Mouse (Mus musculus) spleen, adult 18-20 months (tissue): ENCODE results near the gene Fmo1.
A peak's percentile ranks its signal among the peaks of the same experiment; 100 is the strongest.

Experiments used
- DNase-seq, 2 experiments: peaks; one replicate each; pipeline ENCODE4 v3.0.0; 2022; ENCODE audit warnings: mixed read lengths in 2 of 2

Gene Fmo1

DNA sequence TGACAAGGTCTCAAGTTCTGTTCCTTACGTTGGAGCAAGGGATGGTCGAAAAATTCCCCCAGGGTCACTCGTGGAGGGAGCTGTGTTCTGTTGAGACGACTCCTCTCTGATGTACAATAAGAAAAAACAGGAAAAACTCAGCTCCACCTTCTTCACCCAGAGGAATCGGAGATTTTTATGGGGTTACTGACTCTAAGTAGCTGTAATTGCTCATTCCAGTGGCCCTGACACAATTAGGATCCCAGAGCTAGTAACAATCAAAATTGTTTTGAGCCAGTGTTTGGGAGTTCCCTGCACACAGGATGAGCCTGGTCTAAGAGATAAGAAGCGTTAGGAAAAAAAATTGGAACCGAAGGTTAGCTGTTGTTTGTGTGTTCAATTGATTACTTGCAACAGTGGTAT, at the start of gene Fmo1:
Fmo1 (minus strand) TSS at position 331 of the 402 bp plus-strand sequence.
- no peak for DNase-seq

DNA sequence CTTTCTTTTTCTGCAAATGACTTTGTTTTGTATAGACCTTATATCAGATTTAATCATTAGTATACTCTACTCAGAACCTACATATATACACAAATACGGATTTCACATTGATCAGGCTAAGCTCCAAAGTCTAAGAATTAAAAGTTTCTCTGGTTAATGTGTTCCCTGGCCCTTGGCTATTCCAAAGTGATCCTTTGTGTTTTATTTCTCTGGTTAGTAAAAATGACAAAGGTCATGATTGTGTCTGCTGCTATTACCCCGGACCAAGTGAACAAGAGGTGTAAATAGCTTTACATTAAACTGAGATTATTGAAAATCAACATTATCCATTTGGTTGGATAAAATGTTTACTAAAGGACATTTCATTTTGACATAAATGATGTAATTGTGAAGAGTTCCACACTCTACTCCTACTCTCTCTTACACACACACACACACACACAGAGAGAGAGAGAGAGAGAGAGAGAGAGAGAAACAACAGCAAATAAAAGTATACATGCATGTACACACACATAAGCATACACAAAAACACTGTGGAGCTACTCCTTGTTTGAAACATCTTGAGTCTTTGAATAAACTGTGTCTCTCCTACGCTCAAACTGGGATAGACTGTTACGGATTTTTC, 48.6 kb upstream of the Fmo1 start:
- no peak for DNase-seq

- DNase-seq = no peak
Observed at GRCm38 (mm10) chr1:162912085-162912484, 45.7 kb upstream of the Fmo1 start.

DNA sequence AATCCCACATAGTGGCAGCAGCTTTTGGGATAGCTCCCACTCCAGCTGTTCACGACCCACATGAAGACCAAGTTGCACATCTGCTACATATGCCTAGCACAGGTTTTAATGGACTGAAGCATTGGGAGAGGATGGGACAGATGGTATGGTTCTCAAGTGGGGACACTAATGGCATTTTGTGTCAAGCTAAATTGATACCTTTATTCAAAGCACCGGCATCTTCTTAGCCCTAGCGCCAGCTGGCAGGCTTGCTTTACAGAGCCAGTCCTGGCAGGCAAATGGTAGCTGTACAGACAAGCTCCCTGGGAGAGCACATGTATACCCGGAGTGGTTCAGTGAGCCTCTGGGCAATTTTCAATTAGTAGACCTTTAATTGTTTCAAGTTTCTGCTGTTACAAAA, 35.5 kb upstream of the Fmo1 start:
- no peak for DNase-seq

DNA sequence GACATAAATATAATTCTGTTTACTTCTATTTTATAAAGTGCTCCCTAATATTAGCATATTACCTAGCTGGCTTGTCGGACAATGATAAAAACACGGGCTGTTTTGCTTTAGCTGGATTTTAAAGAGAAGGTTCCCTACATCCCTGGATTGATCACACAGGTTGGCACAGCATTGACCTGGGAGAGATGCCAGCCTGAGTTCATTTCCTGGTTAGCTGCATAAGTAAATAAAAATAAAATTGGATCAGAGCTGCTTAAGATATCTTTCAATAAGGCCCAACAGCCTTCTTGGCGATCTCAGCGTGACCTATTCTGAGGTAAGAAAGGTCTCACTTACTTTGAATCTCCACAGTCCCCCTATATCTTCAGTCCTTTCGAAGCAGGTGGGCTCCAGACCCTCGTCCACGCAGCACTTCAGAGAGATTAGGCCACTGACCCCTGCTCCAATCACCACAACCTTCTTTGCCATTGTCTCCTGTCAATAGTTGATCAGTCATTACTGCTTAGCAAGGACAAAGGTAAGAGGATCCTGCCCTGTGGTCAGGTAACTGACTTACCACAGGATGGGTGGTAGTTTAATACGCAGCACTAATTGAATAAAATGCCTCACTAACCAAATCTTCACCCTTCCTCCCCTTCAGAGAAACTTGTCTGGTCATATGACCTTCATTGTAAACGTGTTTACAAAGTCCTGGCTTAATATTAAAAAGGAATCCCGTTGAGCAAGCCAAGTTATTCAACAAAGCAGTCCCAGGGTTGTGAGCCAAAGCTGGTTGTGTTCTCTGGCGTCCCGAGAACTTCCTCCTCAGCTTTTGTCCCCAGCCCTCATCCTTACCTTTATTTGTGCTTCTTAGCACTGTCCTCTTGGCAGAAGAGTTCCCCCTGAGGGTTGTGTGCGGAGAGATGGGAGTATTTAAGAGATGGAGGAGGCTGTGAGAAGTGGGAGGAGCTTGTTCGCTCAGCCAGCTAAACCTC, 31.7 kb upstream of the Fmo1 start, which contains the start of gene Fmo2:
Fmo2 (minus strand) TSS at position 889 of the 974 bp plus-strand sequence.
- DNase-seq = no peak

- peak in 1 of 2 experiments; percentile 49 for DNase-seq
Observed at GRCm38 (mm10) chr1:162895900-162896299, 29.5 kb upstream of the Fmo1 start.

DNA sequence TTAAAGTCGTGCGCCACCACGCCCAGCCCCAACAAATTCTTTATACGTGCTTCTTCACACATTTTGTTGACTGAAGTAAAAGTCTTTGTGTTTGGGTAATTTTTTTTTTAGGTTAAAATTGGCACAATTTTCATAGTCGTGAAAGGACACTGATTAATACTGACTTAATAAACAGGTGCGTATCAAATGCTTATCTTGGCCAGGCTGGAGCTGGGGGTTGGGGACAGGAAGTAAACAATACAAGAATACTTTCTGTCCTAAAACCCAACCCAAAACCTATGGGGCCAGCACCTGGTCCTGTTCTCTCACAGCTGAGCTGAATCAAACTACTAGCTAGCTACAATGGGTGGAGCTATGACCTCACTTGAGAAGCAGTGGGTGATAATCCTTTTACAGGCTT, 26.6 kb upstream of the Fmo1 start:
- no peak for DNase-seq

- DNase-seq = no peak
Observed at GRCm38 (mm10) chr1:162891980-162892451, 25.6 kb upstream of the Fmo1 start.

DNA sequence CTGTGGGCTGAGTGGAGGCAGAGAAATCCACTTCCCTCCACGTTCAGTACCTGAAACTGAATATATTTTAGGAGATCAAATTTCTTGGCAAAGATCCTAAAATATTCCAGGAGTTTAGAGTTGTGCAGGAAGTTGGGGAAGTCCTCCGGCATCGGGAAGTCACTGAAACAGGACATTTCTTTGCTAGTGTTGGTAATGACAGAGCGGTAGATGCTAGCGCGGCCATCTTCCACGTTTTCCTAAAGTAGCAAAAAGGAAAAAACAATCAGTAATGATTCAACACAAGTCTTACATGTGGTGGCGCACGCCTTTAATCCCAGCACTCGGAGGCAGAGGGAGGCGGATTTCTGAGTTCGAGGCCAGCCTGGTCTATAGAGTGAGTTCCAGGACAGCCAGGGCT, 22.2 kb upstream of the Fmo1 start:
- DNase-seq = no peak

GRCm38 (mm10) chr1:162887644-162888043, 21.2 kb upstream of the Fmo1 start:
- no peak for DNase-seq

DNA sequence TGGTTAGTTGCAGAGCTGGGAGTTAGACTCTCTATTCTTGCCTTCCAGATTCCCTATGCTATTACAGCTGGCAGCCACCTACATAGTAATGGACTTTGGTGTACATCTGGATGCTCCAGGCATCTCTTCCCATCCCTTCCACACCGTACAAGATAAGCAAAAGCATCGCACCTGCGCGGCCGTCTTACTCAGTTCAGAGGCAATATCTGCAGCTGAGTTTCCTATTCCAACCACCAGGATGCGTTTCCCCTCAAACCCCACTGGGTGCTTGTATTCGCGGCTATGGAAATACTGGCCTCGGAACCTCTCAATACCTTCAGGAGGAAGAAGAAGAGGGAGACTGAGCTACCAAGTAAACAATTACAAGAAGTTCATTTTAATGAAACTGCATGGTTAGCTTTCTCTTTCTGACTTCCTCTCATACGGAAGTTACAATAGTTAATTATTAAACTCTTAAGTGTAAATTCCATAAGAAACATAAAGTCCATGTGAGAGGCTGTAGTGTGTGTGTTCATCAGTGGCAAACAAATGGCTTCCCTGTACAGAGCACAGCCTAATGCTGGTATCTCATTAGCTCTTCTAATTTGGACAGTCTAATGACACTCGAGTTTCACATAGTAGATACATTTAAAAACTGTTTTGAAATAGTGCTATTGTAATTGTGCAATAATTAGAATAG, 19.9 kb upstream of the Fmo1 start:
- no peak for DNase-seq

DNA sequence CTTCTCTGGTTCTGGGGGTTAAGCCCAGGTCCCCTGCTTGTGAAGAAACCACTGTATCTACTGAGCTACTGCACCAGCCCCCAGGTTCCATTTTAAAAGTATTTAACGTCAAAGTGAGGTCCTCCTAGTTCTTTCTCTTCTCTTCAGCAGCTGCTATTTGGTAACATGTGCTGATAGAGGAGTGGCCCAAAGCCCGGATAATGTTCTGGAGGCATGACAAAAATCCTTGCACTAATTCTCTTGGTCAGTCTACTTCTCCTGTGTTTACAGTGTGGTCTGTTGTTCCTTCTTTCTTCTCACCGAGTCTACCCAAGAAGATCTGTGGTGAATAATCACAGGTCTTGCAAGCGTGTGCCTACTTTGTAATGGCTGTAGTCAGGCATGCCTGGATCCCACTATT, 16.3 kb upstream of the Fmo1 start:
- DNase-seq = no peak

DNA sequence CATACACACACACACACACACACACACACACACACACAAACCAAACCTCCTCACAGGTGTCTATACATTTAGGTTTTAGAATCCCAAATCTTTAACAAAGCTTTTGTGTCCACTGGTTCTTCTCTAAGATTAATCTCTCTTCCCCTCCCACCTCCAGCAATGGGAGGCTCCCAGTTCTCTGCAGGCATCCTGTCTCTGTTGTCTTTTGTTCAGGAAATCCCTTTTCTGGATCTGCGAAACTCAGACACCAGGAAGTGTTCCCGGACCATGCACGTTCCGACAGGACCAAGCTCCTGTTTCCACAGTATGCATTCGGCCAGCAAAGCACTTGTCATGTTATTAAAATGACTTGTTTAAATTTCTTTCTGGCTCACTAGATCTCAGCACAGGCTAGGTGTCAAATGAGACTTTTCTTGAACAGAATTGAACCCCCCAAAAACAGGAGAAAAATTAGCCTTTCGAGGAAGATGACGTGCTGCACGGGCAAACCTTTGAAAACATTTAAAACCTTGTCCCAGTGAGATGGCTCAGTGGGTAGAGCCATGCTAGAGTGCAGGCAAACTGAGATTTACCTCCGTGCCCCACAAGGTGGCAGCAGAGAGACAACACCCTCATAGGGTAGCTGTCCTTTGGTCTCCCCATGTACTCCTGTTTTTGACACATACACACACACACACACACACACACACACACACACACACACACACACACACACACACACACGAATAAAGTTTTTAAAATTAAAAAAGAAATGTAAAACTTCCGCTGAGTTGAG, 13.4 kb upstream of the Fmo1 start:
- DNase-seq = peak in 1 of 2 experiments; percentile 57

- no peak for DNase-seq
Observed at GRCm38 (mm10) chr1:162875091-162875490, 8.7 kb upstream of the Fmo1 start.

GRCm38 (mm10) chr1:162871701-162872311, 5.4 kb upstream of the Fmo1 start:
- no peak for DNase-seq

DNA sequence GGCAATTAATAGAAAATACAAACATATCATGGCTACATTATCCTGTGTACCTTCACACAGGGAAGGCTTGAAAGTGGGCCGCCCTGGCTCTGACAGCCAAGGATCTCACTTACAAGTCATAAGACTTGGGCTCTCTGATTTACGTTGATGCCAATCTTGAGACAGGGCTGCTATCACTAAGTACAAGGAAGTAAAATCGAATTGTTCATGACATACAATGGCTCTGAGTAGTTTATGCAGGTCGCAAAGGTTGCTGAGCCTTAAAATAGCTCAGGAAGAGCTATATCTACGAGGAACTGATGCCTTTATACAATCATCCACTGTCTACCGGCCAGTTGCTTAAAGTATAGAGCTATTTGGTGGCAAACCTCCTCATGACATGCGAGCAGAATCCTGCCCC, 4.6 kb upstream of the Fmo1 start:
- no peak for DNase-seq

GRCm38 (mm10) chr1:162867396-162867795, 986 bp upstream of the Fmo1 start:
- no peak for DNase-seq

GRCm38 (mm10) chr1:162865493-162865830, 948 bp downstream of the Fmo1 start:
- DNase-seq = no peak

DNA sequence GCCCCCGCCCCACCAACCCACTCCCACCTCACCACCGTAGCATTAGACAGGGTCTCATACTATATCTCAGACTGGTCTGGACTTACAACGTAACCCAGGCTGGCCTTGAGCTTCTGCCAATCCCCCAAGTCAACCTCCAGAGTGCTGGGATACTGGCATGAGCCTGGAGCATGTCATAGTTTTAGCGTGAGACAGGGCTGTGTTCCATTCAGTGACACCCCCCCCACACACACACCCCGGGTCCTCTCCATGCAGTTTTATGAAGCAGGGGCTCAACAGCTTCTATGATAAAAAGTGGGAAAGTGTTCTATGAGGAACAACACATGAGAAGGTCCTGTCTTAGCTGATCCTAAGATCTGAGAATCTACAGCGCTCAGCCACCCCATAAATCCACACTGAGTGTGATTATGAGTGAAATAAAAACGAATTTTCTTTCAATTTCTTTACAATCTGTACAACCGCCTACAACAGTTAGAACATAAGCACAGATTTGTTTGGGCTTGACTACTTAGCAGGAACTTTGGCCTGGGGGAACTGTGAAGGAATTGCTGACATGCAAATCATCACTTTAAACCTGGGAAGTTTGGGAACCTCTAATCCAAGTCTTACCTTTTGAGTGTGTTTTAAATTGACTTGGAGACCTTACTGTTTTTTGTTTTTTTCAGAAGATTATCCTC, 1.5 kb downstream of the Fmo1 start:
- DNase-seq = no peak

DNA sequence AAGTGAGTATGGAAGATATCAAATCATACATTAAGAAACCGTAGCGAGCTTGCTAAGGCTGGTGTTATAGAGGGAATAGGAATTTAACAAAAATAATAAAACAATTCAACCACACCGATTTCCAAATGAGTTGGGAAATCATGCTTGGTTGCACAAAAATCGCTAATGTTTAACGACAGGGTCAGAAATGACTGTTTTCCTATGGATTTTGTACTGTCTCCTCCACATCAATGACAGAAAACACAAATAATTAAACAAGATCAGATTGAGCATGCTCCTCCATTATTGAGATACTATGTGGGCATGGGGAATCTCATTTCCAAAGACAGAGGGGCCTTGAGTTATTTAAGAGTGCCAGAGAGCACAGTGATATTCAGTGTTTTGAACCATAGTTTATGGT, 2.1 kb downstream of the Fmo1 start:
- no peak for DNase-seq

DNA sequence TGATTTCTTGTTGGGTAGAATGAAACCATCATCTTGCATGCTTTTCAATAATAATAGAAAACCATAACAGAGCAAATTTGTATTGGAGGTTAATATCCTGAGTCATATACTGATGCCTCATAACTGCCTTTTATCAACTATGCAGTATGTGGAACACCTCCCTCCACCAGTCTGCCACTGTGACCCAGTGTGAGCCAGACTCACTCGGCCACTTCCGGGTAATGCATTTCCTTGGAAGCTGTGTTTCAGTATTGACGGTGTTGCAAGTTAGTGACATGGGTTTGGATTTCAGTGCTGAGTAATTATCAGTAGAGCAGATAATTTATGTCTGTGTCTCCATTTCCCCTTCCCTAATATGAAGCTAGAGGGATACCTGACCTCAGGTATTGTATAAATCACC, 2.8 kb downstream of the Fmo1 start:
- no peak for DNase-seq

GRCm38 (mm10) chr1:162862328-162862727, 4.1 kb downstream of the Fmo1 start:
- no peak for DNase-seq
